Mouse (Mus musculus): Measurements from ENCODE around the gene Mpped2.

The Mpped2 gene

DNA sequence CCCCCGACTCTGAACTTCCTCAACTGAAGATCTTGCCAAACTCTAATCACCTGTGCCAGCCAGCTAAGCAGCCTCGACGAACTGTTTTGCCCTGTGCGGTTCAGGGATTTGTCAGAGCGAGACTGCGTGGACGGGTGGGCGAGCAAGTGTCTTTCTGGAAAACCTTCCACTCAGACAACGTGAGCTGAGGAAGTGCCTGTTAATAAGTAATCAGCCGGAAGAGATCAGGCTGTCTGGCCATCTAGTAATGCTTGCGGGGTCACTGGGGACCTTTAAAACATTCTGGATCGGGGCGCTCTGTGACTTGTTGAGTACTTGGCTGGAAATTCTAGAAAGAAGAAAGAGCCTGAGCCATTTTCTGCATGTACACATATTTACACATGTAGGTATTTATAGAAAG lies 162.1 kb downstream of the Mpped2 start:
- no peak for DNase-seq (ENCODE audit: low spot score in 2 of 2)

DNA sequence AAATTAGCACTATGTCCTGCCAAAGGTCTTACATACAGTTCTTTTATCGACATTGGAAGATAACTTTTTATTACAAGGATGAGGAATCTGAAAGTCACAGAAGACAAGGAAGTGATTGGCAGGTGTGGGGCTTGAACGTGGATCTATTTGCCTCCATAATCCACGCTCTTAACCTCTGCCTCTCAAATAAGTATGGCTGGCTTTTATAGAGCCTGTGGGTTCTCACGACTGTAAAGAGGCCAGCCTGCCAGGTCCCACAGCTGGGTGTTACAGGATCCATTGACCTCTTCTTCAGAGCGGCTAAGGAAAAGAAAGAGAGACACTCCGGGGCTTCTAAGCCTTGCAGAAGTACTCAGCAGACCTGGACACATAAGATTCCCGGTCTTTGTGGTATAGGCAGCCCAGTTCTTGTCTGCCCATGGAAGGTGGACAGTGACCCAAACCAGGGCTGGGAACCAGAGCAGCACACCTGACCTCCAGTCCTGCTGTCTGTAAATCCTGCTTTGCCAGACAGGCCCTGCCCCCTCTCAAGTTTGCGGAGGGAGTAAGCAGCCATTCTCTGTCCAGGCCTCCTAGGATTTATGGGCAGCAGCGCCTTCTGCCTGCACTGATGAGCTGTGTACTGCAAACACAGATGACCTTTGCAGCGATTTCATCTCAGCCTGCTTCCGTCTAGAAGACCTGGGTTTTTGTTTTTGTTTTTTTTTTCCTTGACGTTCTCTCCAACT lies 162.7 kb downstream of the Mpped2 start:
- no peak for DNase-seq (ENCODE audit: low spot score in 2 of 2)

DNA sequence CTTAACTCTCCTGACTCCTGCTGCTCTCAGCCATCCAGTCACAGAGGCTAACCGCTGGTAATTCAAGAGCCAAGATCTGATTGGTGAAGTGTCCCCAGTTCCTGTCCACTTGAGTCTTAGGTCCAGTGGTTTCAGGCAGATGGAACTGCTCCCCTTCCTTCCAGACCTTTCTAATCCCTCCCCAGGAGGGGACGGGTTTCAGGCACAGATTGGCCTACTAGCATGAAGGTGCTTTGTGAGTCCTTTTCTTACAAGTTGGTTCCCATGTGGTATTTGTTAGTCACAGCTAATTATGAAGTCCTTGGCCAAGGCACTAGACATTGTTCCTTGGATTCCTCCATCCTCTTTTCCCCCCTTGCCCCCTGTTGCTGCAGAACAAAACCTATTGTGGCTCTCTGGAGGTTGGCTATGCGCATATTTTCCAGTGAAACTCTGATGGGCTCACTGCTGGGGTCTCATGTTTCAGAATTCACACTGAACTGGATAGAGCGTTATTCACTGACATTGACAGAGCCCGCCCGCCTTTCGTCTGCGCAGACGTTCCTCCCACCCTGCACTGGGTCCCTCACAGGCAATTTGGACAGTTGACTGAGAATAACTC lies 163.4 kb downstream of the Mpped2 start:
- no peak for DNase-seq (ENCODE audit: low spot score in 2 of 2)

DNA sequence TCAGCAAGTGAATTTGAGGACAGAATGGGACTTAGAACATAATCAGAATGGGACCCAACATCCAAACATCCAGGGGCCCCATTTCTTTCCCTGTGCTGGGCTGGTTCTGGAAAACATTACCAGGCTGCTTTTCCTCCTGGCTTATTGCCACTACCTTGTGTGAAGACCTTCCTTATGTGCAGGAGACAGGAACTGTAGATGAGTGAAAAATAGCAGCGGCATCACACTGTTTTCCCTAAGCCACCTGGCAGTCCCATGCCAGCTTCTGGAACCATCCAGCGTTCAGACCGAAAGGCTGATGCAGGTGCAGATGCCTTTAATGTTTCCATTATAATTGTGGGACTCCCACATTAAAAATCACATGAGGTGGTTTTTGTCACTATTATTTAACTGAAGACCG lies 164.2 kb downstream of the Mpped2 start:
- no peak for DNase-seq (ENCODE audit: low spot score in 2 of 2)

DNA sequence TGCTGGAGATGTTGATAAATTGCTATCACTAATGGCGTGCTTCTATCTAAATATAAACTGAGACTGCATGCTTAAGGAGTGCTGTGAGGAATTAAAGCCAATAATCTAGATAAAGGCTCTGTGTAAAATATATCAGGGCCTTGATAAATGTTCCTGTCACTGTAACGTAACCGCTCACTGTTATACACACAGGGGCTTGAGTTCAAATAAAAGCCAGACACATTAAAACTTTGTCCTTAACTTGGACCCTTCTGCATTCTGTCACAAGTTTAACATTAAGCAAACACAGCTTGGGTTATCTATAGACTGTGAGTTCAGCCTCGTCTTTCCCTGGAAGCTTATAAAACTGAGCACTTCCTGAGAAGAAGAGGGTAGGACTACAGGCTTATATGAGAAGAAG lies 164.6 kb downstream of the Mpped2 start:
- DNase-seq (ENCODE audit: low spot score in 2 of 2): no peak

DNA sequence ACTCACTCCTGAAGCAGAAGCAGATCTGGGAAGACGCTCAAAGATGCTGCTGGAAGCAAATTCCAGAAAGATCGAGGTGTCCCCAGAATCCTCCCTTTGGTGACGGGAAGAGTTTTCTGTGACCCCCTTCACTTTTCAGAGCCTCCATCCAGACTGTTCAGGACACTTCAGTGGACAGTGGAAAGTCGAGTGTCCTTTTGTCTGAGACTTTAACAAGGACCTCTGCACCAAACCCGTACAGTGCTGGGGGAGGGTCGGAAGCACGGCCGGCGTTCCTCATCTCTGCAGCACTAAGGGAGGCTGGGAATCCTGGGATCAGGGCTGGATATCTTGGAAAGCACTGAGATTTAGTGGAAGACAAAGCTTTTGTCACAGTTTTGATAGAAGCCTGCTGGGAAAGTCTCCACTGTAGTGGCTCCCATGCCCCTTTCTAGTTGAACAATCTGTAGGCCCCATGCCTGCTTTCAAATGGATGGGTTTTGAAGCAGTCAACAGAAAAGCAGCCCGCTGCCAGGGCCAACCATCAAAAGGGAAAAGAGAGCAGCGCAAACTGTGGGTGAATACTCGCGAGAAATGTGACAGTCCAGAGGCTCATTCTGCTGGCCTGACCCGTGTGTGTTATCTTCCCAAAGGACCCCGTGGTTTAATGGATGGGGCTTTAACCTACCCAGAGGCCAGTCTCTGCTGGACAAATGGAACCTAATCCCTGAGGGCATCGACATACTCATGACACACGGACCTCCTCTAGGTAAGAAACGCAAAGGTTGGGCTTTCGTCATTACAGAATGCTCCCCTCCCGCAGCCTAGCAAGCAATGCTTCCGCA lies 168.0 kb downstream of the Mpped2 start:
- no peak for DNase-seq (ENCODE audit: low spot score in 2 of 2)

DNA sequence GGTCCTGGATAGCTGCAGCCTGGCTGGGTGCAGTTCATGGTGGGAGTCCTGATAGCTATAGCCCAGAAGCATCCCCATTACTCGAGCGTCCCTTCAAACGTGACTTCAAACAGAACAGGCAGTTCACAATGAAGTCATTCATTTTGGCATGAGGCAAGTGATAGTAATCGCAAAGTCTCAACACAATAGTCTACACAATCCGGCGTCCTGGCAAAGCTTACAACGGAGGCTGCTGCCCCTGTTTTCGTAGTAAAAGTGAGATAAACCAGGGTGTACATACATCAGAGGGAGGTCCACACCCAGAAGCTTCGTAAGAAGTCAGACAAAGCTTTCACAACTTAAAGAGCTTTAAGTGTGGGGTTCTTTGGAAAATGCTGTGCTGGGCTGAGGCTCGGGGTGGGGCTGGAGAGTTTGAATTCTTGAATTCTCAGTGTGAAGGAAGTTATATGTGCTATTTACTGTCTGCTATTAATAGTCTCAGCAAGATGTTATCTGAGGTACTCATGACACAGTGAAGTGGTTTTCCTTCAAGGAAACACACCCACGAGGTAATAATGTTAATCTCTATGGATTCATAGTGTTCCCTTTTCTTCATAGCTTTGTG lies 170.1 kb downstream of the Mpped2 start:
- DNase-seq (ENCODE audit: low spot score in 2 of 2): no peak

DNA sequence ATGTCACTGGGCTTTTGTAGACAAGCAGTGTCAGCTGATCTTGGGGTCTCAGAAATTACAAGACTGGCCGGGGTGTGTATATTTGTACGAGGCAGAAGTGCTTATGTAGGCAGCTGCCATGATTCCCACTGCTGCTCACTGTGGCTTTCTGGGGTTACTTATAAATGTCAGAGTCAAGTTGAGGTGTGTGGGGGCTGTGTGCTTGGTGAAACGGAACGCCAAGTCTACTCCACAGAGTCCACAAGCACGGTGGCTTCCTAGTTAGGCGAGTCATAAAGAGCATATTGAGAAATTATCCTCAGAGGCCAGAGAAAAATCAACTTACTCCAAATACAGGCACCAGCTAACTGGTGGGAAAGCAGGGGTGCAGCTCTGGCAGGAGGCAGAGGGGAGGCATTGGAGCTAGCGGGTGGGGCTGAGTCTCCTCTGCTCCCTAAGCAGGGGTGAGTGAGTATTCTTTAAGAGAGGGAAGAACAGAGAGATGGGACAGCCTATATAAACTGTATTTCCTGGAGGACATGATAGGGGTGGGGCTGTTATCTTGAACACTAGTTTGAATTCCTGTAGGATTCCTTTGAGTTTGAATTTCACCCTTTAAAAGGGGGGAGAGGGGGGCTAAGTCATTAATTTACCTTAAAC lies 172.2 kb downstream of the Mpped2 start:
- no peak for DNase-seq (ENCODE audit: low spot score in 2 of 2)

DNA sequence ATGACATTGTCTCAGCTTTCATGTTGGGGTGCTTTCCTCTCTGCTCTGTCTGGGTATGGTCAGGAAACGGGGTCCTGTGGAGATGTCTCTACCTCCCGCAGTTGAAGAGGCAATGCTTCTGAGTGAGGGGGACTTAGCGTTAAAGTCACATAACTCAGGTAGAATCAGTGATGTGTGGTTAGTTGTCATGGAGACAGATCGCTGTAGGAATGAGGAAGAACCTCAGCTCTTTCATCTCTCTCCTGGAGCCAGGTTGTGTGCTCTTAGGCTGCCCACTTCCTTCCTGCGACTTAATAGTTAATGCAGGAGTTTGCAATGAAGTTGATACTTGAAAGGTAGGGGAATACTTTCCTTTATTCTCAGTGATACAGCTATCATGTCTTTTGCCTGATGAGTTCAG lies 173.2 kb downstream of the Mpped2 start:
- DNase-seq (ENCODE audit: low spot score in 2 of 2): no peak

DNA sequence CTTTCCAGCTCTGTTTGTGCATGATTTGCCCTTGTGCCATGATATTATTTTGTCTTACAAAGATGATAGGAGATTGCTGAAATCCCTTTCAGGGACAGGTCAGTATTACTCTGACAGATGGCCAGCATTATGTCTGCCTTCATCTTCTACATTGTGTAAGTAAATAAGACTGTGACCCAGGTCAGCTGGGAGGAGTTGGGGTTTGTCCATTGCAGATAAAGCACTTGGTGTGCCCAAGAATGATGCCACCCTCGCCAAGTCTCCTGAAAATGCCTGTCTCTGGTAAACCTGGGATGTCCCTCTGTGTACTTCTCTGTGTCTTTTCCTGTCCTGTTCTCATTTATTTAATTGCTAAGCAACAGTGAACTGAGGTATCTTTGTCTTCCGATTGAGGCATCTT lies 177.8 kb downstream of the Mpped2 start:
- no peak for DNase-seq (ENCODE audit: low spot score in 2 of 2)

DNA sequence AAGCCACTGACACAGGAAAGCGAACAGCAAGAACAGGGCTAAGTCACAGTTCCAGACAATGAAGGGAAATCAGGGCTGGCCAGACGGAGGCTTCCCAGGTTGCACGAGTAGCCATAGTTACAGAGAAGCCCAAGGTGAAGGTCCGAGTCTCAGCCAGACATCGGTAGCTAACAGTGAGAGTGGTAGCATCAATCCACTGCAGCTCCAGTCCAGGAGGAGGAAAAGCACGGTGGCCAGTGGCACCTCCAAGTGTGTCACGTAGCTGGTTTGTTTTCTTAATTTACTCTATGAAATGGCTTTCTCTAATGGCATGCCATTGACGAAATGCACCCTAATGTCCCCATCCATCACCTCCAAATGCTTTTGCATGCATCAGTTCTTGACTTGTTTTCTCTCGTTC lies 180.1 kb downstream of the Mpped2 start:
- no peak for DNase-seq (ENCODE audit: low spot score in 2 of 2)

DNA sequence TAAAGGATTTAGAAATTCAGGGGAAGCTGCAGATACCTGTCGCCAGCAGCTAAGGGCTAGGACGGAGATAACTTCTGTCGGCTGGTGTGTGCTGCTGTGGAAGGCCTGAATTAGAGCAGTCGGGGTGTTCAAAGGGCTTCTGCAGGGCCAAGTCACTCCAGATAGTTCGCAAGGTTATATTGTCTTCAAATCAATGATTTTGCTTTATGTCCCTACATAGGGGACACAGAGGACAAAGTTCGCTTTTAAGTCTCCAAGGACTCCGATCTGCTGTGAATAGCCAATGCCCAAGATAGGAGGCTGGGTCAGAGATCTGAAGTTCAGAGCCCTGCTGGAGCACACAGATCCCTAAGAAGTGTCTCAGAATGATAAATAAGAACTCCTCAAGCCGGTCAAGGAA lies 190.3 kb downstream of the Mpped2 start:
- DNase-seq (ENCODE audit: low spot score in 2 of 2): no peak

DNA sequence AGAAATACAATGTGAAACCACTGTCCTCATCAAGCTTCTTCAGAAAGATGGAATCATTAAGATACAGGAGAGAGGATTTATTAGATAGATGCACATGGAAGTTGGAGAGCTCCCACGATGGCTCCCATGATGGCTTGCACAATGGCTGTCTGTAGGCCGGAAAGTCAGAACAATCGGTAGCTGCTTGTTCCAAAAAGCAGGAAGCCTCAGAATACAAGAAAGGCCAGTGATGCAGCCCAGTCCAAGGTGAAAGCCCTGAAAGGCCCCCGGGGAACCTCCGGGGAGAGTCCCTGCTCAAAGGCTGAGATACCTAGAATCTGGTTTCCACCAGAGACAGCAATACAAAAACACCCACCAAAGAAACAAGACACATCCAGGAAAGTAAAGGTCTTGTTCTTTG lies 195.1 kb downstream of the Mpped2 start:
- DNase-seq (ENCODE audit: low spot score in 2 of 2): no peak

DNA sequence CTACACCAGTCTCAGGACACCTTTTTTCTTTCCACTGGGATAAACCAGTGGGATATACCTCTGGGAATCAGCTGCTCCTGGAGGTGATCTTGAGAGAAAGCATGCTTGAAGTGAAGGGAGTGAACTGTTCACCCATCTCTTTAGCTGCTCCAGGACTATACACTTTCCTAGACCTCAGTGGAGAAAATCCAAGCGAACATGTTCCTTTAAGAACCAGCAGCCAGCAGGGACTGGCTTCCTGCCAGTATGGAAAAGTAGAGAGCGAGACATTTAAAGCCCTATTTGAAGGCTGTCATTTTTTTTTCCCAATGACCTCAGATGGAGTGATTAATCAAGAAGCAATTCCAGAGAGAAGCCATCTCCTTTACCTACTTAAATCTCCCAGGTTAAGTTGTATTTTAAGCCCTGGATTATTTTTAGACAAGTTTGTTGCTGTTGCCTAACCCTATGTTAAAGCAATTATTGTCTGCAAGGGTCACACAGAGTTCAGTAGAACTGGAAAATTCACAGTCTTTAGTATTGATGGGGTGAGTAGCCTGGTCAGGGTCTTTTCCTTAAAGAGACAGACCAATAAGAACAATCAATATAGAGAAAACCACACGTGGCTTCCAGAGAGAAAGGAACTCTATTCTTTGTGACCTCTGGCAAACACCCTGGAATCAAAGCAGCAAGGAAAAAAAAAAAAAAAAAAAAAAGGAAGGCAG lies 196.4 kb downstream of the Mpped2 start:
- DNase-seq (ENCODE audit: low spot score in 2 of 2): no peak

DNA sequence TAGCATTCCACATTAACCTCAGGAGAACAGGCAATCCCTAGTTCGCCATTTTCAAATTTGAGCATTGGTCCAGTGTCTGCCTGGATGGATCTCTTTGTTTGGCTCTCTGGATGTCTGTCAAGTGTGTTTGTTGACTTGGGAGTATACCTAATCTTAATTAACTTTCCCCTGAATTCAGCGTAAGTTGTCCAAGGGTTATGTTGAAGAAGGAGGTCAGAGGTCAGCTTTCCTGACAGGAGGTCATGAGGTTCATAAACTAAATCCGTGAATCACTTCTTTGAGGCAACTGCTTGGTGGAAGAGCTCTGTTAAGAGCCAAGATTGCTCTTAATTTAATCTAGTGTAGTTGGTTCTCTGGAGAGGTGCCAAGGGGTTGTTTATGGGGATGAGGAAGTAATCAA lies 200.3 kb downstream of the Mpped2 start:
- no peak for DNase-seq (ENCODE audit: low spot score in 2 of 2)

DNA sequence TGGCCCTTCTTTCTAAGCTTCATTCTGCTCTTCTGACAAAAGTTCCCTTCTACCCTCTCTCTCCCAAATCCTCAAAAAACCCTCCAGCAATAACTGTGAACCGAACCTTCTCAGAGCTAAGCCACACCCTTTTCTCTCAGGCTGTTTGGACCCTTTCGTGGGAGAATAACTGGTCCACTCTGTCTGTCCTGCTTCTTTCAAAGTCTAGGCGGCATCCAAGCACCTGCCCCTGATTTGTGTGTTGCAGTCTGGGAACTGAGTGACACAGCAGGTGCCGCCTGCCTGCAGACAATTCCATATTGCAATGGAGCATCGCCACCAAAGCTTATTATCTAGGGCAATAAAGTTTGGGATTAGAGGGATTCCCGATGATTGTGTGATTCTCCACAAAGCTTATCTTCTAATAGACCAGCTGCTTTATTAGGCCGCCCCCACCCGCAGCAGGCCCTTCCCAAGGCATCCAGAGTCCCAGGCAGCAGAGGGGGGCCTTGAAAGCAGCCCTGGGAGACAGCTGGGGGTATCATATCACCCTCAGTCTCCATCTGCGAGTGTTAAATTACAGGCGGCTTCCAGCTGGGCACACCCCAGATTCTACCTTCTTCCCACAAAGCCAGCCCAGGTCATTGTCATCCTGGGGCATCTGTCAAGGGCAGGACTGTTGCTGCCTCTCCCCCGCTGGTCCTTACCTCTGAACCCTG lies 202.4 kb downstream of the Mpped2 start:
- DNase-seq (ENCODE audit: low spot score in 2 of 2): no peak

DNA sequence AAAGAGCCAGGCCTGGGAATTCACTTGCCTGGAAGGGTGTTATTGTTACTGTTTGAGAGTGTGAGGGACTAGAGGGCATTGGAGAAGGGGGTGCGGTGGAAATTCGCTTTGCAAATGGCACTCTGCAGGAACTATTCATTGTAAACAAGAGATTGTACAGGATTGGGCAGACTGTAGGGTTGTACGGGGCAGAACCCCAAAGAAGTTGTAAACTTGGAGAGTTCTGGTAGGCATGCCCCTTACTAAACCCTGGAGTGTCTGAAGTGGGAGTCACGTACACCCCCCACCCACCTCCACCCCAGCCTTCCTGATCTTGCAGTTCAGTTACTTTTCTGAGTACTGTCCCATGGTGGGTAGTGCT lies 202.9 kb downstream of the Mpped2 start:
- DNase-seq (ENCODE audit: low spot score in 2 of 2): no peak

DNA sequence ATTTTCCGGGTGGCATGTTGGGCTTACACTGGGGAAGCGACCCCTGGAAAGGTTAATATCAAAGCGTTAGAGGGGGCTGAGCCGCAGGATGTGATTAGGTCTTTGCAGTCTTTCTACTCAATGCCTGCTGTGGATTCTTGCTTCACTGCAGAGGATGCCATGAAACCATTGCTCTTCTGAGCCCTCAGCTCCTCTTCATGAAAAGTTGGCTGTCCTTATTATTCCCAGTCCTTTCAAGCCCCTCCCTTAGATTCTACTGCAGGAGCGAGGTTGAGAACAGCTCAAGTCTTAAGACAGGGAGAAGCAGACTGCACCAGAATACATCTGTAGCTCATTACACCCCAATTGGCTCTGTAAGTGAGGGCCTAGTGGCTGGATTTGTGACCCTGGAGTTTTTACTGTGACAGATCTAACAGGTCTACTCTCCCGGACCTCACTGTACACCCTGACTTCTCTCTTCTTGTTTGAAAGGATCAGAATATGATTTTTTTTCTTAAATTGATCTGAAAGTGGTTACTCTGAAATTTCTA lies 218.9 kb downstream of the Mpped2 start:
- no peak for DNase-seq (ENCODE audit: low spot score in 2 of 2)
